Mouse (Mus musculus): ENCODE results near the gene Tbc1d10a. TPM values are rescaled to one million over a fixed set of nuclear protein-coding genes. Genes with fewer than 3 reads are reported as not detected.

Tbc1d10a gene
- polyA plus RNA-seq (2015; fragmentation: Nextera tagmentation; extraction: Ambion mirVana), result 19.4 and 20.9 TPM in 2 replicates

DNA sequence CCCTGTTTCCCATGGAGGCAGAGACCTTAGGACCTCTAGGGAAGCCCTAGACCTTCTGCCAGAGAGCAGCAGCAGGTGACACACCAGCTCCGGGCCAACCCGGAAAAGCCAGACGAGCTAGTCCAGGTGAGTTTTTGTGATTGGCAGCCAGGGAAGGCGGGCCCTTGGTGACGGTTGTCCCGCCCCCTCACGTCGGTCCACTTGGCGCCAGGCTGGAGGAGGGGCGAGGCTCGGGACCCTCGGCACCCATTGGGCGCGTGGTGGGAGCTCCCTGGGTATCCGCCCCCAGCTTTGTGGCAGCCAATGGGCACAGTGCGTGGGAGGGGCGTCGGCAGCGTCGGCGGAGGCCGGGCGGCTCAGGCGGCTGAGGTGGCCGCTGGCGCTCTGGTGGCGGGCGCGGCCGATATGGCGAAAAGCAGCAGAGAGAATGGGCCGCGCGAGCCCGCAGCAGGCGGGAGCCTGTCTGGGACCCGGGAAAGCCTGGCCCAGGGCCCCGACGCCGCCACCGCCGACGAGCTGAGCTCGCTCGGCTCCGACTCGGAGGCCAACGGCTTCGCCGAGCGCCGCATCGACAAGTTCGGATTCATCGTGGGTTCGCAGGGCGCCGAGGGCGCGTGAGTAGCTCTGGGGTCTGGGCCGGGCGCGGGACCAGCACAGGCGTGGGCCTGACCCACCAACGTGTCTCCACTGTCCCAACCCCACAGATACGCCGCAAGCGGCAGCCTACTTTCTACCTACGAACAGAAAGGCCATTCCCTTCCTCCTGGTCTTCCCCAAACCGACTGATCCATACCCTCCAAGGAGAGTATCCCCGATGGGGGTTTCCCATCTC lies at the start of gene Tbc1d10a:
TSS of gene Tbc1d10a (plus strand) at position 304 of the 832 bp plus-strand sequence.
- peak within 1 kb of the TSS; percentile 72 for H3K27ac ChIP-seq (ENCODE audit: low read length)
- H3K4me1 ChIP-seq (ENCODE audit: control insufficient read depth, insufficient read depth, low read length), result peaks cover 14% of the 10 kb centered on the region
- no peaks in the 10 kb centered on the region for H3K9me3 ChIP-seq (replicated peaks; ENCODE audit: control insufficient read depth, low read length)
- peak within 1 kb of the TSS; percentile 95 for H3K4me2 ChIP-seq (ENCODE audit: low read depth, low read length)
- H3K36me3 ChIP-seq (ENCODE audit: control insufficient read depth, insufficient read depth), result peaks cover 2% of the 10 kb centered on the region; the same call in 1 of the 2 replicates
- WGBS, result under 1% methylated on average over 71 of the region's 71 CpGs
- peak; percentile 99 for ATAC-seq (replicated peaks; ENCODE audit: extremely low read depth, insufficient read depth, low FRiP score)
- H3K27me3 ChIP-seq (ENCODE audit: control insufficient read depth, insufficient read depth, low read length), result no peaks in the 10 kb centered on the region
- peak within 1 kb of the TSS; percentile 94 for H3K4me3 ChIP-seq (ENCODE audit: low read length)
- peak within 1 kb of the TSS; percentile 98 for H3K9ac ChIP-seq (ENCODE audit: low read length)

DNA sequence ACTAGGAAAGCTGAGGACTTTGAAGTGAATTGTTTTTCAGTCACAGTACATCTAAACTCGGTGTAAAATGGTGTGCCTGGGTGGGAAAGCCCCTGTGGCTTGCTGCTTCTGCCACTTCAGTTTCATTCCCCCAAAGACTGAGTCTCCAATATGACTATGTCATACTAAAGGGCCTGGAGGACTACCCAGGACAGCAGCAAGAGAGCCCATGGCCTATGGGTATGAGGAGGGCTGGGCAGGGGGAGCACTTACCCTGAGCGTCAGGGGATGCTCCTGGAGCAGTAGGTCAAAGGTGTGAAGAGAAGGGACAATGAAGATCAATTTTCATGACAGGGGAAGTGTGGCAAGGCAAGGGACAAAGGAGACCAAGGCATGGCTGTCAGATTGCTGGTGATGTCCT lies 47.6 kb upstream of the Tbc1d10a start:
- H3K9me3 ChIP-seq (replicated peaks; ENCODE audit: control insufficient read depth, low read length), result no peaks in the 10 kb centered on the region
- ATAC-seq (replicated peaks; ENCODE audit: extremely low read depth, insufficient read depth, low FRiP score), result no peak
- H3K4me1 ChIP-seq (ENCODE audit: control insufficient read depth, insufficient read depth, low read length), result peaks cover 14% of the 10 kb centered on the region
- no peaks in the 10 kb centered on the region for H3K27me3 ChIP-seq (ENCODE audit: control insufficient read depth, insufficient read depth, low read length)
- 88% methylated on average over 2 of the region's 2 CpGs for WGBS
- H3K27ac ChIP-seq (ENCODE audit: low read length), result no peak overlapping the region
- H3K4me2 ChIP-seq (ENCODE audit: low read depth, low read length), result no peak overlapping the region
- no peak overlapping the region for H3K4me3 ChIP-seq (ENCODE audit: low read length)
- no peak overlapping the region for H3K9ac ChIP-seq (ENCODE audit: low read length)
- peaks cover 31% of the 10 kb centered on the region for H3K36me3 ChIP-seq (ENCODE audit: control insufficient read depth, insufficient read depth)

DNA sequence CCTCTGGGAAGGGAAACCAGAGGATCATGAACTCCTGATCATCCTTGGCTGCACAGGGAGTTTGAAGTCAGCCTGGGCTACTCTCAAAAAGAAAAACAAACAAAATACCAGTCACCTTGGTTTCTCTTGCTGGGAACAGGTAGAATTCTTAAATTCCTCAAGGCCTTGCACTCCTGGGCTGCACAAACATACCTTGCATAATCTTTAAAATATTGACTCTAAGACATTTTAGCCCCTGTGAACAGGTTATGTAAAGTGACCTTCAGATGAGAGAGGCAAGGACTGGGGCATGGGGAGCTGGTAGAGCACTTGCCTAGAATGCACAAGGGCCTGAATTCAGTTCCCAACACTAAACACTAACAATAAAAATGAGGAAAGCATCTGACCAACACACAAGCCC lies 45.1 kb upstream of the Tbc1d10a start:
- no peak for ATAC-seq (replicated peaks; ENCODE audit: extremely low read depth, insufficient read depth, low FRiP score)
- Histone ChIP-seq H3K27ac (ENCODE audit: low read length) (no peak overlapping the region), H3K27me3 (ENCODE audit: control insufficient read depth, insufficient read depth, low read length) (no peaks in the 10 kb centered on the region), H3K4me1 (ENCODE audit: control insufficient read depth, insufficient read depth, low read length) (no peaks in the 10 kb centered on the region; the same call in 1 of the 2 replicates), H3K9me3 (replicated peaks; ENCODE audit: control insufficient read depth, low read length) (no peaks in the 10 kb centered on the region), H3K4me2 (ENCODE audit: low read depth, low read length) (no peak overlapping the region), H3K9ac (ENCODE audit: low read length) (no peak overlapping the region), H3K4me3 (ENCODE audit: low read length) (no peak overlapping the region), H3K36me3 (ENCODE audit: control insufficient read depth, insufficient read depth) (peaks cover 33% of the 10 kb centered on the region)

DNA sequence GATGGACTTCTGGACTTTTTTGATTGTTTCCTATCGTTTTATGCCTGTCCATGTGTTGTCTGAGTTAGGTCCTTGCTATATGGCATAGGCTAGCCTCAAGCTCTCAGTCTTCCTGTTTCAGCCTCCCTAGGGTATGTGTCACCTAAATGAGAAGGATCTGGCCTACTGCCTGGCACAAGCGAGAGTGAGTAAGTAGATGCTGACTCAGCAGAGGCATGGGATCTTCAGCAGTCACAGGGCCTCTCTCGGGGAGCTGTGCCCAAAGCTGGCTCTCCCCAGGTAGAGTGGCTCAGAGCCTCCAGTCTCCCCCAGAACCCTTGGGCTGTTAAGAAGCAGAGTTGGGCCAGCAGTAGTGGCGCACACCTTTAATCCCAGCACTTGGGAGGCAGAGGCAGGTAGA lies 44.2 kb upstream of the Tbc1d10a start:
- WGBS, result 80% methylated on average over 4 of the region's 4 CpGs
- no peak for ATAC-seq (replicated peaks; ENCODE audit: extremely low read depth, insufficient read depth, low FRiP score)
- Histone ChIP-seq H3K4me1 (ENCODE audit: control insufficient read depth, insufficient read depth, low read length) (no peaks in the 10 kb centered on the region), H3K4me2 (ENCODE audit: low read depth, low read length) (no peak overlapping the region), H3K4me3 (ENCODE audit: low read length) (no peak overlapping the region), H3K9me3 (replicated peaks; ENCODE audit: control insufficient read depth, low read length) (no peaks in the 10 kb centered on the region), H3K27me3 (ENCODE audit: control insufficient read depth, insufficient read depth, low read length) (no peaks in the 10 kb centered on the region), H3K36me3 (ENCODE audit: control insufficient read depth, insufficient read depth) (peaks cover 33% of the 10 kb centered on the region), H3K9ac (ENCODE audit: low read length) (no peak overlapping the region), H3K27ac (ENCODE audit: low read length) (no peak overlapping the region)

DNA sequence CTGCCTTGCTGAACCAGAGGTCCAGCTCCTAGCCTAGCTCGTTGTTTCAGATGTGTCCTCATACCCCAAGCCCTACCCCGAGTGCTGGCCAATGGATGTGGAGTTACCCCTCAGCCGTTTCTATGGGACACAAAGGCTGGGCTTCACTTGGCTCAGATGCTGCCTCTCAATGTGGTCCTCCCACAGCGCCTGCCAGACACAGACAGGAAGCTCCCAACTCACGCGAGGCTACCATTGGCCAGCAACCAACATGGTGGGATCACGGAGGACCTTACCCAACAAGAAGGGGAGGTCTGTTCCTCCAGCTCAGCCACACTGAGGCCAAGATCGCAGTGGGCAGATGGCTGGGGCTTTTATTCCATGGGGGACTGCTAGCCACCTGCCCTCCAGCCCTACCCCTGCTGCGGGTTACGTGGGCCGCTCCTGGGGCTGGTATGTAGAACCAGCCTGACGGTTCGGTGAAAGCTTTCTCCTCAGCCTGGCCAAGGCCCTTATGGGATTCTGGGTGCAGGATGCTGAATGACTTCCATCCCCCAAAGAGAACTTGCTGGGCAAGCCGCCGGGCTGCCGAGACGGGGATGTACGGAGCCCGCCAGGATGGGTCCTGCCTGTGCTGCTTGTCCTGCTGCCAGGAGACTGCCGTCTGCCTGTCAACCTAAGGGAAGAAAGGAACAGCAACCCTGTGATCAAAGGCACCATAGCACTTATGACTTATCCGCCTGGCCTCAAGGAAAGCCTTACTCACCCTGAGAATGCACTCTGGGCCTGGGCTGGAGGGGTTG lies 43.1 kb upstream of the Tbc1d10a start:
- 83% methylated on average over 21 of the region's 21 CpGs for WGBS
- H3K4me3 ChIP-seq (ENCODE audit: low read length), result no peak overlapping the region
- ATAC-seq (replicated peaks; ENCODE audit: extremely low read depth, insufficient read depth, low FRiP score), result no peak
- H3K4me1 ChIP-seq (ENCODE audit: control insufficient read depth, insufficient read depth, low read length), result no peaks in the 10 kb centered on the region
- H3K9me3 ChIP-seq (replicated peaks; ENCODE audit: control insufficient read depth, low read length), result no peaks in the 10 kb centered on the region
- H3K36me3 ChIP-seq (ENCODE audit: control insufficient read depth, insufficient read depth), result peaks cover 33% of the 10 kb centered on the region
- H3K4me2 ChIP-seq (ENCODE audit: low read depth, low read length), result no peak overlapping the region
- no peaks in the 10 kb centered on the region for H3K27me3 ChIP-seq (ENCODE audit: control insufficient read depth, insufficient read depth, low read length)
- no peak overlapping the region for H3K9ac ChIP-seq (ENCODE audit: low read length)
- H3K27ac ChIP-seq (ENCODE audit: low read length), result no peak overlapping the region

DNA sequence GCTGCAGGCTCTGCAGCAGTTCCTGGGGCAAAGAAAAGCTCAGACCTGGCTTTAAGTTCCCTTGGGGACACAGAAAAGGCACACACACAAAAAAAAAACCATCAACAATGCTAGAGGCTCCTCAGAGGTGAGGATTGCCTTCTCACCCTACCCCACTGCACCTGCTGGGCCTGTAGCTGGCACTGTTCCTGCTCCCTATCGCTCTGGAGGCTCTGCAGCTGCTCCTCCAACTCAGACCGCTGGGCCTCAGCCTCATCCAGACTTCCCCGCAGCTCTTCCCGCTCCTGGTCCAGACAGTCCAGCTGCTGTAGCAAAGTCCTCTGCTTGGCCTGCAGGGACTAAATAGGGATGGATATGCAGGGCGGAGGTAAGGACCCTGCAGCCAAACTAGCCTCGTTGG lies 40.2 kb upstream of the Tbc1d10a start:
- Histone ChIP-seq H3K4me1 (ENCODE audit: control insufficient read depth, insufficient read depth, low read length) (no peaks in the 10 kb centered on the region), H3K27ac (ENCODE audit: low read length) (no peak overlapping the region), H3K36me3 (ENCODE audit: control insufficient read depth, insufficient read depth) (peaks cover 23% of the 10 kb centered on the region; the same call in 1 of the 2 replicates), H3K9me3 (replicated peaks; ENCODE audit: control insufficient read depth, low read length) (no peaks in the 10 kb centered on the region), H3K27me3 (ENCODE audit: control insufficient read depth, insufficient read depth, low read length) (no peaks in the 10 kb centered on the region), H3K4me3 (ENCODE audit: low read length) (no peak overlapping the region), H3K9ac (ENCODE audit: low read length) (no peak overlapping the region; the same call in 1 of the 2 replicates), H3K4me2 (ENCODE audit: low read depth, low read length) (no peak overlapping the region)
- no peak for ATAC-seq (replicated peaks; ENCODE audit: extremely low read depth, insufficient read depth, low FRiP score)
- 74% methylated on average over 6 of the region's 6 CpGs for WGBS

DNA sequence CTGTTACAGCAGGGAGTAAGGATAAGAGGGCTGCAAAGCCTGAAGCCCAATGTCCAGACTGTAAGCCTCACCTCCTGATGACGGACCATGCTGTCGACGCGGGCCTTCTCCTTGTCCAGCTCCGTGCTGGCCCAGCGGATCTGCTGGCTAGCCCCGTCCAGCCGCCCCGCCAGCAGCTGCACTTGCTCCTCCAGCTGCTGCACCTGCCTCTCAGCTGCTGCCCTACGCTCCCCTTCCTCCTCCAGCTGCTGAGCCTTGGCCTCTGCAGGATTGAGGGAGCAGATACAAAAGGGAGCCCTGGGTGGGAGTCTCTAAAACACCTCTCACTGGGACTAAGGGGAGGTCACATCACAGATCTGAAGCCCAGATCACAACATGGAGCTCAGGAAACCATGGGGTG lies 39.5 kb upstream of the Tbc1d10a start:
- Histone ChIP-seq H3K4me3 (ENCODE audit: low read length) (no peak overlapping the region), H3K27ac (ENCODE audit: low read length) (no peak overlapping the region), H3K4me2 (ENCODE audit: low read depth, low read length) (no peak overlapping the region), H3K4me1 (ENCODE audit: control insufficient read depth, insufficient read depth, low read length) (no peaks in the 10 kb centered on the region), H3K36me3 (ENCODE audit: control insufficient read depth, insufficient read depth) (peaks cover 20% of the 10 kb centered on the region; the same call in 1 of the 2 replicates), H3K27me3 (ENCODE audit: control insufficient read depth, insufficient read depth, low read length) (no peaks in the 10 kb centered on the region), H3K9me3 (replicated peaks; ENCODE audit: control insufficient read depth, low read length) (no peaks in the 10 kb centered on the region), H3K9ac (ENCODE audit: low read length) (no peak overlapping the region)
- ATAC-seq (replicated peaks; ENCODE audit: extremely low read depth, insufficient read depth, low FRiP score), result no peak
- WGBS, result 81% methylated on average over 10 of the region's 10 CpGs

DNA sequence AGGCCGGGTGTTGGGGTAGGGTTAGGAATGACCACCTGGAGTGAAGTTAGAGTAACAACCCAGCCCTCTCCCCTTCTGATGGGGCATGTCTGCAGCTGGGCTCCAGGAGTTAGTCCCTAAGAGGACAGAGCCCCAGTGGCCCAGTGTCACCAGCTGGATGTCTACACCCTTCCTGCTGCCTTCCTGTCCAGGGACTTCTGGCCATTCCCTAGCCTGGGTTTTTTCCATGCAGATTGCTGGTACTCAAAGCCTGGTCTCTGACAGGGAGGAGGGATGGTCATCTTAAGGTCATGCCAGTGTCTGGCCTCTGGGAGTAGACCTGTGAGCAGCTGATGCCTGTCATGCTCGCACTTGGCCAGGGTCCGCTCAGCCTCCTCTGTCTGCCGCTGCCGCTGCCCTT lies 38.5 kb upstream of the Tbc1d10a start:
- H3K4me2 ChIP-seq (ENCODE audit: low read depth, low read length), result no peak overlapping the region
- WGBS, result 81% methylated on average over 5 of the region's 5 CpGs

More for the DNA sequence above, 38.5 kb upstream of the Tbc1d10a start:
- Histone ChIP-seq H3K27me3 (ENCODE audit: control insufficient read depth, insufficient read depth, low read length) (no peaks in the 10 kb centered on the region), H3K4me1 (ENCODE audit: control insufficient read depth, insufficient read depth, low read length) (no peaks in the 10 kb centered on the region), H3K36me3 (ENCODE audit: control insufficient read depth, insufficient read depth) (peaks cover 11% of the 10 kb centered on the region; the same call in 1 of the 2 replicates), H3K9me3 (replicated peaks; ENCODE audit: control insufficient read depth, low read length) (no peaks in the 10 kb centered on the region), H3K27ac (ENCODE audit: low read length) (no peak overlapping the region), H3K9ac (ENCODE audit: low read length) (no peak overlapping the region), H3K4me3 (ENCODE audit: low read length) (no peak overlapping the region)
- no peak for ATAC-seq (replicated peaks; ENCODE audit: extremely low read depth, insufficient read depth, low FRiP score)
